Mouse (Mus musculus): ENCODE data around the gene Prdx2.
A peak's percentile ranks its signal among the peaks of the same experiment; 100 is the strongest.

Gene Prdx2

DNA sequence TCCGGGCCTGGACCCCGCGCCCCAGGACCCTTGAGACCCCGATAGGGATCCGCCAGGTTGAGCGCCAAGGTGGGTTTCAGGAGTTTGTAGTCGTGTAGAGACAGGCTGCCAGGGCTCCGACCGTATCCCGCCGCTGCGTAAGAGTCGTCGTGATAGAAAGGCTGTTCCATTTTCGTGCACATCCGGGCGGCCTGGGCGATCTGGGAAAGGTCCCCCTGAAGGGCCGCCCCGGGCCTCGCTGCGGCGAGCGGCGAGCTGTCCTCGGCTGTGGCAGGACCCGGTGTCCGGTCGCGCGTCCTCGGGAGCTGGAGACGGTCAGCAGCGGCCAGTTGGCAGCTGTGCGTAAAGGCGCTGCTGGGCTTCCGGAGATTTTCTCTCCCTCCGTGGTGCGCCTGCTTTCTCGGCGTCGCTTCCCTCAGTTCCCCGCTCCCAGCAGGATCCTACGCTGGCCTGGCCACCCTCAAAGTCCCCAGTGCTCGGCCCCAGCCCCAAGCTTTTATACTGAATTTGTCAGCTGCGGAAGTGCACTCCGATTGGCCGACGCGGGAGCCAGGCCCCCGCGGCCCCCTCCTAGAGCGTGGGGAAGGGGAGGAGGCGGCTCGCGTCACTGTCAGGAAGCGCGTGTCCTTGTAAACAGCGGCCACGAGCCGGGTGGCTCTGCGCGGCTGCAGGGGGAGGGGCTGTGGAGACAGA is 9.0 kb downstream of the Prdx2 start, which contains the start of gene Junb:
Gene Junb, minus strand, starts transcription at position 471 of the 693 bp plus-strand sequence.
- peak; percentile 94 for DNase-seq (ENCODE audit: low read depth, low spot score)

DNA sequence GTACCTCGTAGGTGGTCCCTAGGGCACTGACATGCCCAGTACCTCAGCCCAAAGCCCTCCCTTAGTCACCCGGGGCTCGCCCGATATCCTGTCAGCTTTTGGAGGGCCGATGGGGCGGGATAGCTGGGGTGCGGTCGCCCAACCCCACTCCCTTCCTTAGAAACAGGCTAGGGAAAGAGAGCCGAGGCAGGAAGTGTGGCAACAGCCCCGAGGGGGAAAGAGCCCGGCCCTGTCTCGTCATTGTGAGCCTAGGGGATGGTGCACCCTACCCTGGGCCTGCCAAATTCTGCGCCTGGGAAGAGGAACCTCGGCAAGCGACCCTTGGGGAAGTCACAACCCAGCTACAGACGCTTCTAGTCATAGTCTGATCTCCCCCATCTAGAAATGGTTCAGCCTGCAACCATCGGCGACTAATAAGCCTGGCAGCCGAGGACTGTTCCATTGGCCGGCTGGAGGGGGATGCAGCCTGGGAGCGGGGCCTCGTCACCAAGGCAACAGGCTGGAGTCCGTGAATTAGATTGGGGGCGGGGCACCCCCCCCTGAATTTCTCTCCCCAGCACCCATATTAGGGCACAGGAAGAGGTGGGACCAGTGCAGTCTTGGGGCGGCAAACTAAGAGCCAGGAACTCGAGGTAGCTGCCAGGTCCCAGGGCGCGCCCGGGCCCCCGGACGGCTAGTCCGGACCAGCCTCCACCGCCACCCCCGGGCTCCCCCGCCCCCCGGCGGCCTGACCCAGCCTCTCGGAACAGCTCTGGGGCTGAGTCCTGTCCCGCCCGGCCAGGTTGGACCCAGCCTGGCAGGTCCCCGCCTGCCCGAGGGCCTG is 10.4 kb downstream of the Prdx2 start:
- DNase-seq (ENCODE audit: low read depth, low spot score), result peak; percentile 99

DNA sequence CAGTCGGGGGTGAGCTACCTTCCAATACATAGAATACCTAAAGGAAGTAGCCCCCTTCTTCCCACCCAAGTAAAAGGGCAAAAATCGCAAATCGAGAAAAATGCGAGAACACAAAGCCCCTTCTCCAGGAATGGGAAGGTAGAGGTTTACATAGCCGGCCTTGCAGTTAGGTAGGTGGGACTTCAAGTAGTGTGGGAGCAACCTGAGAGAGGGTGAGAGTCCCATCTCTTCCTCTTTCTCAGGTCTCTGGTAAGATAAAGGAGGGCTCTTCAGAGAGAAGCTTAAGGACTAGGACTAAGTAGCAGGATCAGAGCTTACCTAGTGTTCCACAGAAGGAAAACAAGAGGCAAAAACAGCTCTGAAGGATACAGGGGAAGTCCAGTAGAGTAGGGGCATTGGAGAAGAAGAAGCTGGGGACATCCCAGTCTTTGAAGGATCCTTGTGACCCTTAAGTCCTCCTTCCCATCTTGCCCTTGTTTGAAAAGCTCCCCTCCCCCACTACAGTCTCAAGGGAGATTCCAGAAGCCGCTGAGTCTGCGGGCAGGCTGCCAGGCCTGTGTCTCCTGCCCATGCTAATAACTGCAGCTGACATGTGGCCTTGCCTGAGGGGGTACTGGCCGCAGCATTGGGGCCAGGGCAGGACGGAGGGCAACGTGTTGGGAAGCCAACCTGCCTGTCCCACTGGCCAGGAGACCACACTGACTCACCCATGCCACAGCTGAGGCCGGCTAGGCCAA is 11.4 kb downstream of the Prdx2 start:
- DNase-seq (ENCODE audit: low read depth, low spot score), result no peak

DNA sequence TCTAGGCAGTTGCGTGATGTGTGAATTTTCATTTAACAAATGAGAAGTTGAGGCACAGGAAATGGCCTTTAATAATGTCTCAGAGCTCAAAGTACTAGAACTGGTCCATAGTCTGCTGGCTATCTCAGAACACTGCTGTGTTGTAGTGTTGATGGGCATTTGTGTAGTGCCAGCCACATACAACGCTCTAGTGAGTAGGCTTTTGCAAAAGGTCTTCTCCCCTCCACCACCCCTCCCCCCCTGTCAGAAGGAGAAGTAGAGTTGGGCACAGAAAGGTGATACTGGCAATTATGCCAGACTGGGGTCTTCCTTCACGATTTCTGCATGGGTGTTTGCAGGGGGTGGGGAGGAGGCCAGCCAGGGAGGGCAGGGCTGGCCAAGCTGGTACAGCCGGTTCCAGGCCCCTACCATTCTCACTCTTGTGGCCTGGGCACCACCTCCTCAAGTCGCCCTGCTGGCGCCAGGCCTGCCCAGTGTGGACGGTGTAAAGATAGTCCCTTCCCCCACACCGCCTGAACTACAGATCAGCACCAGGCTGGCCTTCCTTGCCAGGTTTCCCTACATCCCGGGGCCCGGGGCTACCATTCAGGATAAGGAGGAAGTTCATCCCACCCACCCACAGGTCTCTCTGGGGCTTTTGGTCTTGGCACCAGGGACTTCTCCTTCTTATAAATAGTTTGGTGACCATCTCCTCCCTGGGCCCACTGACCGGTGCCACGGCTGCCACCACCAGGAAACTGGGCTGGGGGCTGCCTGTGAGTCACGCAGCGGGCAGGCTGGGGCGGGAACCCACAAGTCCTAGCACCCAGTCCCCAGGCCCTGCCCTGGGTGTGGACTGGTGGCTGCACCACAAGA is 12.5 kb downstream of the Prdx2 start:
- no peak for DNase-seq (ENCODE audit: low read depth, low spot score)

DNA sequence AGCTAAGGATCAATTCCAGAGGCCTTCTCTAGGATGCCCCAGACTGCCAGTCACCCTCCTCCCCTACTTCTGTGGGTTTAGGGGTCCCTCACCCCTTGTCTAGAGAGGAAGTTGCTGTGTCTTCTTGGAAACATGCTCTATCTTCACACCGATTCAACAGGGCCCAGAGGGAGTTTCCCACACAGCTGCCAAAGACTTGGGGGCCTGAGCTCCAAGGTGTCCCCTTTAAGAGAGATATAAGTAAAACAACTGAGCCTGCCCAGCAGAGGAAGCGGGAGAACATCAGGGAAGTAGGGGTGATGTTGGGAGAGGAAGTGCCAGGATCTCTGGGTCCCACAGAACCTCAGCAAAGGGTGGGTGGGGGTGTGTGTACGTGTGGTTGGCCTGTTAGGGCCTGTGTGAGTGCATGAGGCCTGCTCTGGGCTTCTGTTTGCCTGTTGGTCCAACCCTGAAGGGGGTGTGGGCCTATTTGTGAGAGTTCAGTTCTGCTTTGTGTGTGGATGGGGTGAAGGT is 13.2 kb downstream of the Prdx2 start:
- no peak for DNase-seq (ENCODE audit: low read depth, low spot score)

DNA sequence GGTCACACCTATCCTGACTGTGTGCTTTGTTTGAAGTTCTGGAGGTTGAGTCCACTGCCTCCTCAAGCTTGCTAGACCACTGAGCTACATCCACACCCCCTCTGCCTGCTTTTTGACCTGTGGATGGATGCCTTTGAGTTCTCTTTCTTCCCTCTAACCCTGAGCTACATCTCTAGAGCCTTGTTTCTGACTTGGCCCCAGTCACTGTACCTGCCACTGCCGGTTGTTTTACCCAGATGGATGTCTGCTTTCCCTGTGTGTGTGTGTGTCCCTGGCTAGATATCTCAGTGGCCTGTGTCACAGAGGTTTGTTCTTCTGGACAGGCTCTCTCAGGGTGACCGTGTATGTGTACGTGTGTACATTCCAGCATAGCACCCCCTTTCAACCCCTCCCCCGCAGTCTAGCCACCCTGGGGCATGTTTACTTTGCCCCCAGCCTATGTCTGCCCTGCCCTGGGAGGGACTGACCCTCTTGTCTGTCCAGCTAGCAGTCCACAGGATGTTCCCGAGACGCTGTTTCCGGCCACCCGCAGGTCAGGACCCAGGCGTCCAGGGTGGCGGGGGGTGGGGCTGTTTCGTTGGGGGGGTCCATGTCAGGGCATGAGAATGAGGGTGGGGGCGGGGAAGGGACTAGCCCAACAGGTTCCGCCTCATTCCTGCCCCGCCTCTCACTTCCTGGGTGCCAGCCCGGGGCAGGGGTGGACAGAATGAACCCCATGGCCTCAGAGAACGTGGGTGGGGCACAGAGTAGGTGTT is 15.1 kb downstream of the Prdx2 start:
- no peak for DNase-seq (ENCODE audit: low read depth, low spot score)

DNA sequence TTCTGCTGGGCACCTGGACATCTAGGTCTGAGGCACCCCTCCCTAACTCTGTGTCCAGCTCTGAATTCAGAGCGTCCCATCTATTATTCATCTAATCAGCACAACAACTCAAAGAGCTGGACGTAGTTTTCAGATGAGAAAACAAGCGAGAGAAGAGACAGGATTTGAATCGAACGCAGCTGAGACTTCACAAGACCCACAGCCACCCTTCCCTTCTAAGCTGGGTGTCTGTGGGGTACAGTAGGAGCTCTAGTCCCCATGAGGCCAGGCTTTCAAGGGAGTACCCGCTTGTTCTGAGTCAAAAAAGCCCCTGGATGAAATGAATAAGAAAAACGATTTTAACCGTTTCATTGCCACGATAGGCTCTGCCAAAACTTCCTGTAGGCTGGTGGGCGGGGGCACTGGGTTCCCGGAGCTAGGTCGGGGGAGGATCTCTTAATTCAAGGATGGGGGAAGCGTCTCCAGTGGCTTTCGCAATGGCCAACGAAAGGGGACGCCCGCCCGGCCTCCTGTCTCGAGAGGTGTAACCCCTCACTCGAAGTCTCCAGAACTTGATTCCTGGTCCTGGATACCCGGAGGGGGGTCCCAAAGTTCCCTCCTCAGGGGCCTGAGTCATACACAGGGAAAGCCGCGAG is 15.8 kb downstream of the Prdx2 start:
- no peak for DNase-seq (ENCODE audit: low read depth, low spot score)

DNA sequence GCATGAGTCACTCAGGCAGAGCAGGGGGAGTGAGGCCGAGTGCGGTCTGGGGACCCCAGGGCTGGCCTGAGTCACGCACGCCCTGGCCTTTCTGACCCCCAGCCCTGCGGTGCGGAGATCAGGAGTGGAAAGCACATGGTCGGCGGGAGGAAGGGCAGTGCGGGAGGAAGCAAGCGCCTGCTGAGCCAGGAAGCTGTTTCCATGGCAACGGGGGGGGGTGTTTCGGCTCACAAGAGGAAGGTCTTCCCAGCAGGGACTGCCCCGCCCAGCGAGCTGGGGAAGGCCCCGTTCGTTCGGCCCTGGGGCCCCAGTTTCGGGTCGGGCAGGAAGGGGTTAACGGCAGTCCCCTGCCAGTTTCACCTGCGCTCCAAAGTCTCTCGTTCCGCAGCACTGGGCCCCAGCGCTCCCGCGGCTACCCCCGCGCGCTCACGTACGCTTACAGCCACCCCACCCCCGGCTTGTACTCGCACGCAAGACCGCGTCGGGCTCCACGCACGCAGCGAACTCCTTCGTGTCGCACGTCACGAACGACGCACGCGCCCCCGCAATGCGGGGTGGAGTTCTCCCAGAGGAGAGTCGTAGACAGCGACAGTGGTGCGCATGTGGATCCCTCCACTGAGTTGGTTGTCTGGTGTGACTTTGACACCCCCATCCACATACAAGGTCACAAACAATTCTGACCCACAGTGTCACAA is 16.4 kb downstream of the Prdx2 start:
- peak; percentile 98 for DNase-seq (ENCODE audit: low read depth, low spot score)

DNA sequence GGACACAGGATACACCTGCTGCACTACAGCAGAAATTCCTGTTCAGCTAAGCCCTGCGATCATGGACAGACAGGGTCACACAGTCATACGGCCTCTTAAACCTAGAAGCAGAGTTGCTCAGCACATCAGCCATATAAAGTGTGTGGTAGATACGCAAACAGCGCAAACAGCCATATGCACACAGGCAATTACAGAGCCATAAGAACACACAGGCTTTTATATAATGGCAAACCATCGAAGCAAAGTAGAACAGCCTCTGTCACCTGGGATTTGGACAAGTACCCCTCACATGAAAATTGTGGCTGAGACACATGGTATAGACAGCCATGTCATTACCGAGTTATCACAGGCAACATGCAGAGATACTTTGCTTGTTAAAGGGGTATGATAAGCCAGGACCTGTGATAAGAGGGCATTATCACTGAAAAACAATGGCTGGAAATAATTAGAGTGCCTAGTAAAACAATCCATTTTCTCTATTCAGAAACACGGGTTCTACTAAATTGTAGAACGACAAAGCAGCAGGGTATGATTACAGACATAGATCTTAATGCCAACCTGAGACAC is 17.1 kb downstream of the Prdx2 start:
- no peak for DNase-seq (ENCODE audit: low read depth, low spot score)

DNA sequence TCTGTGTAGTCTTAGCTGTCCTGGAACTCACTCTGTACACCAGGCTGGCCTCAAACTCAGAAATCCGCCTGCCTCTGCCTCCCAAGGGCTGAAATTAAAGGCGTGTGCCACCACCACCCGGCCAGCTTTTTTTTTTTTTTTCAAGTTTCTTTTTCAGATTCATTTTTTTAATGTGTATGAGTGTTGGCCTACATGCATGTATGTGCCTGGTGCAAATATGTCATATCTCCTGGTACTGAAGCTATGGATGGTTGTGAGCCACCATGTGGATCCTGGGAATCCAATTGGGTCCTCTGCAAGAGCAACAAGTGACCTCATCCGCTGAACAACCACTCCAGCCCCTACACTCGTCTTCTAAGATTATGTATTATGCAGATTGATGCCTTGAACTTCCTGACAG is 18.0 kb downstream of the Prdx2 start:
- DNase-seq (ENCODE audit: low read depth, low spot score), result no peak

DNA sequence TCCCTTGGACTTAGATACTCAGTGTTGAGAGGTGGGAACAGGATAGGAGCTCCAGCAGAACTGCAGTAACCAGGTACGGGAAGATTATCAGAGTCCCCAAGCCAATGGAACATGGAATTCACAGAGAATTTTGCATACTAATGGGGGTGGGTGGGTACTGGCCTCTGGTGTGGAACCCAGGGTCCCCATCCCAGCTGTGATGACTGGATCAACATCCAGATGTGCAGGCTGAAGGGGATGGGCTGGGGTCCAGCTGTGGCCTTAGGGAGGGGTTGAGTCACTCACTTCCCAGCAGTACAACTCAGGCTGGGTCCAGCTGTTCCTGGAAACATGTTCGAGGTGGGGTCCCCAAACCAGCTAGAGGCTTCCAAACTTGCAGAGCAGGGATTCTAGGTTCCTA is 18.5 kb downstream of the Prdx2 start:
- peak; percentile 33 for DNase-seq (ENCODE audit: low read depth, low spot score)

DNA sequence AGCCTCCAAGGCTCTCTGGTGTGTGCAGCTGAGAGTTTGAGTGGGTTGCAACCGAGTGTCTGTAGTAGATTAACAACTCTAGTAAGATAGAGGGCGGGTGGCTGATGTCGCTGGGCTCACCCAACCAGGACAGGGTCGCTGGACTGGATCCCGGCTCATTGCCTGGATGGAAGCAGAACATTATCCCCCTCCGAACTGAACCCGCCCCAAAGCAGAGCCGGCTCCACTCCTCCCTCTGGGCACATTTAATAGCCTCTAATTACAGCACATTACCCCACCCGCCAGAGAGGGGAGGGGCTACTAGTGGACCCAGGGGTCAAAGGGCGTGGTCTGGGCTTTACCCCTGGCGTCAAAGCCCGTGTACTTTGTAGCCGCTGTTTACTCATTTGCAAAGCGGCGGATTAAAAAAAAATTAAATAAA is 19.9 kb downstream of the Prdx2 start:
- DNase-seq (ENCODE audit: low read depth, low spot score), result peak; percentile 83

DNA sequence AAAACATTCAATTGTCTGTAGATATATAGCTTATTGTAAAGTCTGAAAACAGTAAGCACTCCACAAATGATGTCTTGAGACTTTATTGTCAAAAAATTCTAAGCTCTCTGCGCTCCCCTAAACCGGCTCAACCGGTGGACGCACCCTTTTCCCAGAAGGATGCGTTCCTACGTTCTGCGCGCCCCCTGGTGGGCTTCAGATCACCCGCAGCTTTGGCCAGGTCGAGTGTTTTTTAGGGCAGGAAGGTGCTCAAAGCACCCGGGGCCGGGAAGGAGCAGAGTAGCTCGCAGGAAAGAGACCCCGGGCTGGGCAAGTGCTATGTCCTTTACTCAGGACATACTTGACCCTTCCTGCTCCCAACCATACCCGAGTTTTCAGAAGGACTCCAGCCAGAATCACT is 20.4 kb downstream of the Prdx2 start:
- DNase-seq (ENCODE audit: low read depth, low spot score), result peak; percentile 96

DNA sequence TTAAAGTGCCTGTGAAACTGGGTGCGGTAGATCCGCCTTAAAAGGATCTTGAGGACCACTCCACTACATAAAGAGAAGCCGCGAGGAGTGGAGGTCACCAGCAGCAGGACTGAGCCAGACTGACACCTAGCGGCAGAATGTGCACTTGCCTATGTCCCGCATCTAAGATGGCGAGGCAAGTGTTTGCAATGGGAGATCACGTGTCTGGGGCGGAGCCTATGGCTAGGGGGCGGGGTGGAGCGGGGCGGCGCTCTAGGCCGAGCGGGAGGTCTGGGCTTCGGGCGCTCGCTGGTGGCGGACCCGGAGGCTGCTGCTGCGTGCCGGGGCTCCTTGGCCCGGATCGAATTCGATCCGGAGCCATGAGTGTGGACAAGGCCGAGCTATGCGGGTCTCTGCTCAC is 21.0 kb downstream of the Prdx2 start, which contains the start of gene Hook2:
Gene Hook2, plus strand, starts transcription at position 255 of the 400 bp plus-strand sequence.
- DNase-seq (ENCODE audit: low read depth, low spot score), result peak; percentile 99

DNA sequence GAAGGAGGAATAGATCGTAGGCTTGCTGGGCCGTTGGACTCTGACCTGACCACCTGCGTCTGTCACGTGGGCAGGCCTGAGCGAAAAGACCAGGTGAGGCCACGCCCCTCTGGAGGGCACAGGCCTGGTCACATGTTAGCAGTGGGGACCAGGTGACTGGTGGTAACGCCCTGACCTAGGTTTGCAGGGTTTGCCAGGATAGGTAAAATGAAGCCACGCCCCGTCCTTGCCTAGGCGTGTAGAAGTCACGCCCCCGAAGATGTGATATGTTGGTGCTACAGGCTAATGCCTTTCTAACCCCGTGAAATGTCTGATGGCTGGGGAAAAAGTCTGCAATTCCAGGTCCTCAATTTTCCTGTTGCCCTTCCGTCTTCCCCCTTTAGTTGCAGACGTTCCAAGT is 21.4 kb downstream of the Prdx2 start:
- DNase-seq (ENCODE audit: low read depth, low spot score), result peak; percentile 91

DNA sequence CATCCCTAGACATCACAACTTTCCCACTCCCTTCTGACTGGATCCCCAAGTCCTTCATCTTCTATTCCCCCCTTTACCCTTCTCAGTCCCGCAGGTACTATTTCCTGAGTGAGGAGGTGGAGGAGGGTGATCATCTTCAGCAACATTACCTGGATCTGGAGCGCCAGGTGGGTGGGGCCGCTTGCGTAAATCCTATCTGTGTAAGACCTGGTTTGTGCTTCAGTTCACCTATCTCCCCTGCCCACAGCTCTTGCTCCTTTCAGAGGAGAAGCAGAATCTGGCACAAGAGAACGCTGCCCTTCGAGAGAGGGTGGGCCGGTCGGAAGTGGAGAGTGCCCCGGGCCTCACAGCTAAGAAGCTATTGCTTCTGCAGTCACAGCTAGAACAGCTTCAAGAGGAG is 25.0 kb downstream of the Prdx2 start:
- DNase-seq (ENCODE audit: low read depth, low spot score), result no peak

DNA sequence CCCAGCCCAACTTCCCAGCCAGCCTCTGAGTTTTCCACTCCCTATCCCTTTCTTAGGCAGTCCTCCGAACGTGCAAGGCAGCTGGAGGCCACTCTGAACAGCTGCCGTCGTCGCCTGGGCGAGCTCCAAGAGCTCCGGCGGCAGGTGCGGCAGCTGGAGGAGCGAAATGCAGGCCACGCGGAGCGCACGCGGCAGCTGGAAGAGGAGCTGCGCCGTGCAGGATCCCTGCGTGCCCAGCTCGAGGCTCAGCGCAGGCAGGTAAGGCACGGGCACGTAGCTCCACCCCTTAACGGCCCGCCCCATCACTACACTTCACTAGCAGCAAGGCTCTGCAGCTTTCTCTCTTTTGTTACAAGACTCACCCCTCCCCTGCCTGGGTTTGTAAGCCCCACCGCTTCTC is 26.3 kb downstream of the Prdx2 start:
- DNase-seq (ENCODE audit: low read depth, low spot score), result peak; percentile 75

DNA sequence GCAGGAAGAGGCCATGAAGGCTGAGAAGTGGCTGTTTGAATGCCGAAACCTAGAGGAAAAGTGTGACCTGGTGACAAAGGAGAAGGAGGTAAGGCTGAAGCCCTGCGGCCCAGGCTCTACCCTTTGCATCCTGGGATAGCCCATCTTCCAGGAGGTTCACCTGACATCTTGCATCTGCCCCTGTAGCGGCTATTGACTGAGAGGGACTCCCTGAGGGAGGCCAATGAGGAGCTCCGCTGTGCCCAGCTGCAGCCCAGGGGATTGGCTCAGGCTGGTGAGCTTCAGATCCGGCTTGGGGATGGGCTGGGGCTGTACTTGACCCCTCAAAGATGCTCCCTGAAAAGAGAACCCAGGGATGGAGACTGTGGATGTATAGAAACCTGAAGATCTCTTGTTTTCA is 27.6 kb downstream of the Prdx2 start:
- DNase-seq (ENCODE audit: low read depth, low spot score), result no peak

Data from R1 (cell line).